Mouse (Mus musculus): Measurements from ENCODE around the gene Cisd3. TPM values are rescaled to one million over a fixed set of nuclear protein-coding genes. Genes with fewer than 3 reads are reported as not detected.
"Not testable (repeated sequence)": the region's sequence is repeated elsewhere in the genome, so short reads cannot be mapped to it uniquely, and the experiment has no call there.

The Cisd3 gene
- total RNA-seq, 1 experiment from 2014 or later: 166 TPM

- DNase-seq: no peak
Measured at GRCm38 (mm10) chr11:97686322-97686908, 789 bp downstream of the Cisd3 start.

GRCm38 (mm10) chr11:97687061-97687460 lies 1.4 kb downstream of the Cisd3 start:
- DNase-seq: no peak

DNA sequence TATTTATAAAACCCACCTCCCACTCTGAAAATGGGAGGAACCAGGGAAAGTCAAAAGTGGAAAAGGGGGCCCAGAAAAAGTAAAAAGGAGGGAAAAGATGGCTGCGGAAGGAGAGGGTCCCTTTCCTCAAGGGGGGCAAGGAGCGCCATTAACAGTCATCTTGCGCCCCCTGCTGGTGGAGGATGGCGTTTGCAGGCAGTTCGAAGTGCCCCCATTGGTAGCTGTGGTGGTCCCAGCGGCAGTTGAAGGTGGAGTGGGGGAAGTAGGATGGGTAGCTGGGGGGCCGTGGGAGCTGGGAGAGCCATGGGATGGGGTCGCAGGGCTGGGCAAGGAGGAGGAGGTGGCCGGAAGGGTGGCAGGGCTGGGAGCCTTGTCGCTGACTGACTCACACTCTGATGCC lies 4.2 kb downstream of the Cisd3 start:
- peak; percentile 71 for DNase-seq

DNA sequence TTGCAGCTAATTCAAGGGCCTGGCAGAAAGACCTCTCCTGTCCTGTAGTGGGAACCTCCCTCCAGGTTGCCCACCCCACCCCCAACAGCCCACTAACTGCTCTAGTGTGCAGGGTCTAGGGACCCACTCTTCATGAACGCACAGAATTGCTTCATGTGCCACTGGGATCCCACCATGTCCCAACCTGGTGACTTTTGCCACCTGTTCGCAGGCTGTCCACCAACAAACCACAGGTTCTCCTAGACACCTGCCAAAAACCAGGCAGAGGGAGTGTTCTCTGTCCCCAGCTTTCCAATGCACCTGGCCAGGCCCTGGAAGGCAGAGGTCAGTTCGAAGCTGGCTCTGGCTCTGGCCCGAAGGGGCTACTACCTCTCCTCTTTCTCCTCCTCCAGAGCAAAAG lies 8.8 kb downstream of the Cisd3 start:
- no peak for DNase-seq

DNA sequence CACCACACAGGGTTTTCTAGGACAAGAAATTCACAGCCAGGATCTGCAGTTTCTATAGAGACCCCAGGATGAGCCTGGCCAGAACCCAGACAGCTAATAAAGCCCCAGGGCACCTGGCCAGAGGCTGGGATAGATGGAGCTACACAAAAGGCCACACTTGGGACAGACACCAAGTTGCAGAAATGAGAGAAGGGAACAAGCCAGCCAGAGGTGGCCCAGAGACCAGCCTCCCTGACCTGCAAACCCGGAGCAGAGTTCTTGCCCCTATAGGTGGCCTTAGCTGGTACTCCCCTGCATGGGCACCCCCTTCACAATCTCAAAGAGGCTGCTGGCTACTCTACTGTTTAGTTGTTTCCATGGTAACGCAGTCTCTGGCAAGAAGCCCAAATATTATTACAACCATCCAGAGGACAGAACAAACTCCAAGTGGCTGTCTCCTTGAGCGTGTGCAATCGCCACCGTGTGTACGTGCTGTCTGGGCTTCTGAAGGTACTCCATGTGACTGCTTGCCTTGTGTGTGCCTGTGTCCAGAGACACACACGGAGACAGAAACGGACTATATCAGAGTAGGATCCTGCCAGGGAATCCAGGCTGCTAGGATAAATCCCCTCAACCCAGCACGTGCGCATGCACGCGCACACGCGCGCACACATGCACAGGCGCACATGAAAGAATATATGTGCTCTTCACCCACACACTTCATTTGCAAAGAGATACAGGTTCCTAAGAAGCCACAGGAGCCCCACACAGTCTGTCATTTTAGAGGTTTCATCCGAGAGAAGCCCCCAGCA lies 9.5 kb downstream of the Cisd3 start:
- DNase-seq: no peak

- DNase-seq: no peak
Measured at GRCm38 (mm10) chr11:97695712-97696401, 10.2 kb downstream of the Cisd3 start.

GRCm38 (mm10) chr11:97696669-97697068 lies 11.0 kb downstream of the Cisd3 start:
- DNase-seq: no peak

GRCm38 (mm10) chr11:97697199-97697890 lies 11.7 kb downstream of the Cisd3 start:
- no peak for DNase-seq

GRCm38 (mm10) chr11:97697891-97698529 lies 12.4 kb downstream of the Cisd3 start:
- DNase-seq: no peak

DNA sequence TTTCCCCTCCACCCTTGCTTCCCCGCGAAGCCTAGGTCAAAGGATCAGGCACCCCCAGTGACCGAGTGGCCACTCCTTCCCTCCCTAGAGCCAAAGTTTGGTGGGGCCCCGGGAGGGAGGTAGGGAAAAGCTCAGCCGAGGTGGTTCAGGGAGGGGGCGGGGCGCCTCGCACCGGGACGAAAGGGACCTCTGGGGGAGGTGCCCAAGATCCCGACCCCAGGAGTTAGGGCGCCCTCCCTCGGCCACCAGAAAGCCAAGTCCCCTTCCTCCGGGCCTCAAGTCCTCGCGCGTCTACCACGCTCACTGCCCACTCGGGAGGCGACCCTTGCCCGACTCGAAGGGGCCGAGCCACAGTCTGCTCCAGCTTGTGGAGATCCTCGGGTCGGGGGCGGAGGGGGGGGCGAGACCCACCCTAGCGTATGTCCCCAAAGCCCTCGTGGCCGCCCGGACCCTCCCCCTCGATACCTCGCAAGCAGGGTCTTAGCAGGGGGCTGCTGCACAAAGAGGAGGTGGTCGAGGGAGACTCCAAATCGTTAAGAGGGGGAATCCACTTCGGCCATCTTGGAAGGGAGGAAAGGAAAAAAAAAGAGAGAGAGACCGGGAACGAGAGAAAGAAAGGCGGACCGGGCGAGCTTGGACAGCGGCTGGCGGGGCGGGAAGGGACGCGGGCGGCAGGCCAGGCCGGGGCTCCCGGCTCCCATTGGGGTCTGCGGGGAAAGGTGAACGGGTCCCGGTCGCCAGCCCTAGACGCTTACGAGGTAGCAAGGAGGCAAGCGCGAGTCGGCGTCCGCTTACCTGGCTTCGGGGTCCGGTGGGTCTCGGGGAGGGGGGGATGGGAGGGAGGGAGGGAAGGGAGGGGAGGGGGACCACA lies 13.3 kb downstream of the Cisd3 start:
- DNase-seq: peak; percentile 86

DNA sequence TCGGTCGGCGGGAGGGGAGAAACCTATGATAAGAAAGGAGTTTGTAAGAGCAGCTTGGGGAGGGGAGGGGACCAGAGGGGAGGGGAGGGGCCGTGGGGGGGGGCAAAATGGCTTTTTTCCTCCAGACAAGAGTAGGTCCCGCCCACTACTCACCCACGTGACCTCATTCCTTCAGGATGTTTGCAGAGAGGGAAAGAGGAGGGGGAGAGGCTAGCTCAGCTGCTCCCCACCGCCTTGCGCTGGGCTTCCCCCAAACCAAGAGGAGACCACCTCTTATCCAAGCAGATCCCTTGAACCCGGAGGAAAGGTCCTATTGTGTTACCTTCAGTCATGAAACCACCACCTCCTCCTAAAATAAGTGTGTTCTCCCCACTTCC lies 14.0 kb downstream of the Cisd3 start:
- peak; percentile 85 for DNase-seq

DNA sequence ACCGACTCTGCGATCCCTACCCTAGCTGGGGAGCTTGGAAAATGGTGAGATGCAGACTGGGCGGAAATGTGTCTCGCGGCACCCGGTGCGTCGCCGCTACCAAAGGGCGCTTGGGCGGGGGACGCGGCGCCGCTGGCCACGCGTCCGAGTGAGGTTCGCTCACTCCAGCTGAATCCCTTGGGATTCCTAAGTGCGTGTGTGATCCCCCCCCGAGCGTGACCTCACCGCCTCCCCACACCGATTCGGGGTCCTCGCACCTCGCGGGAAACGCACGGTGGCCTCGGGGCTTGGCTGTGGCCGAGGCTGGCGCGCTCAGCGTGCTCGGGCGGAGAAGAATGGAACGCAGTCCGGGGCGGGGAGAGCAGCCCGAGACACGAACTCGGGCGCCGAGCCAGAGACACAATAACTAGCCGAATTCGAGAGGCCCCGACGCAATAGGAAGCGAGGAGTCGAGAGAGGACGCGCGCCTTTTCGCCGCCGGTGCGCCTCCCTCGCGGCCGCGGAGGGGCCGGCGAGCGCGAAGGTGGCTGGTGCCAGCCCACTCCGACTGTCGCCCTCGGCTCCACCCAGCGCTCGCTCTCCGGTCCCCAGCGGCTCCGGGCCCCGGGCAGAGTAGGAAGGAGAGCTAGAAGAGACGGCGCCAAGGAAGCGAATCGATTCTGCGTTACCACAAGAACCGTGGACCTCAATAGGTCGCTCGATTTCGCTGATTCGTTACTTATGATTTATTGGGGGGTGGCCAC lies 14.5 kb downstream of the Cisd3 start, which contains the start of gene Pcgf2:
Gene Pcgf2, minus strand, starts transcription at position 495 of the 743 bp plus-strand sequence.
- peak; percentile 80 for DNase-seq

GRCm38 (mm10) chr11:97700746-97701580 lies 15.3 kb downstream of the Cisd3 start:
- DNase-seq: peak; percentile 32

- DNase-seq: no peak
Measured at GRCm38 (mm10) chr11:97701581-97702392, 16.2 kb downstream of the Cisd3 start.

DNA sequence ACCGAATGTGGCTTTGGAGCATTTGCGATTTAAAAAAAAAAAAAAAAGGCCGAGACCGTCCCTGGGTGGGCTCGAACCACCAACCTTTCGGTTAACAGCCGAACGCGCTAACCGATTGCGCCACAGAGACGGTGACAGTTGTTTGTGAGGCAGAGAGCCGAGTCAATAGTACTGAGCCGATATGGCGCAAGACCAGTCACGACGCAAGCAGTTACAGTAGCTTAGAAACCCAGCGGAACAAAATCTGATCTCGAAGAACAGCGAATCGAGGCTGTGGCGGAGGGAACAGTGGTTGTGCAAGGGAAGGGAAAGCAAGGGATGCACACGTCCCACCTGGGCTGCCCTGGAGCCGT lies 16.7 kb downstream of the Cisd3 start:
- peak; percentile 89 for DNase-seq

GRCm38 (mm10) chr11:97703039-97703826 lies 17.6 kb downstream of the Cisd3 start, which contains the start of gene Psmb3:
Psmb3 (plus strand) TSS chr11:97703399.
- peak; percentile 94 for DNase-seq

DNA sequence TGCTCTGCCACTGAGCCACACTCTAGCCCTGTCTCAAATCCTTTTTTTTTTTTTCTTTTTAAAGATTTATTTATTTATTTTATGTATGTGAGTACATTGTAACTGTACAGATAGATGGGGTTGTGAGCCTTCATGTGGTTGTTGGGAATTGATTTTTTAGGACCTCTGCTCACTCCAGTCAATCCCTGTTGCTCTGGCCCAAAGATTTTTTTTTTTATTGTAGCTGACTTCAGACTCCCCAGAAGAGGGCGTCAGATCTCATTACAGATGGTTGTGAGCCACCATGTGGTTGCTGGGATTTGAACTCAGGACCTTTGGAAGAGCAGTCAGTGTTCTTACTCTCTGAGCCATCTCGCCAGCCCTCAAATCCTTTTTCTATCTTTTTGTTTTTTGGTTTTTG lies 24.4 kb downstream of the Cisd3 start:
- not testable (repeated sequence) for DNase-seq
